Mouse (Mus musculus): ENCODE measurements around the gene Gm7879. TPM values are rescaled to one million over a fixed set of nuclear protein-coding genes. Genes with fewer than 3 reads are reported as not detected.

The Gm7879 gene
- polyA plus RNA-seq, 1 experiment from 2014 or later = 0.73 TPM

DNA sequence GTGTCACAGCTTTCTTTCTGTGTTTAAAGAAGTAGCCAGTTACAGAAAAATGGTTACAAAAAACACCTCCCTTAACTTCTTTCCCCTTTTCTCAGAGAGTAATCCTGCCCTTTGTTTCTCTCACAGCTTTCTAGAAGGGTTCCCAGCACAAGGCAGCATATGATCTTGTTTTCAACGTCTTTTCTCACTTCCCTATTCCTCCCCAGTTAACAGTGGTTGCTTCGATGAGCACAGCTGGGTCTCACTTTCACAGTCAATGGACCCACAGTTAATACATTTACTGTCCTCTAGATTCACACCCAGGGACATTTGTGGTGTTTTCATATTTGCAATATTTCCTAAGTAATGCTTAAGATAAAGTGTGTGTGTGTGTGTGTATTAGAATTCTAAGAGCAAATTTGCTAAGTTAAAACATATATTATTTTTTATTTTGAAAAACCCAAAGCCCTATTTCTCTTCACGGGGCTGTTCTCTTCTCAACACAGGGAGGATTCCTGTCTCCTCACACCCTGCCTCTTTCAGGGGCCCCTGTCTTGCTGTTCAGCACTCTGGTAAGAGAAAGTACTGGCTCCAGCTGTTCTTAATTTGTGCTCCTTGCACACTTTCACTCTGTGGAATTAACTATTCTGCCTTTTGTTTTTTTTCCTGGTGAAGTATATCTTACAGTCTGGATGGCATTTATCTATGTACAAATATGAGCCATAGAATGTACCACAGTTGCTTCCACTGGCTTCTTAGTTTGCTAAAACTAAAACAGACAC, 27.7 kb upstream of the Gm7879 start:
- Histone ChIP-seq H3K4me3 (ENCODE audit: low read depth, low read length) (no peak overlapping the region), H3K36me3 (replicated peaks; ENCODE audit: control insufficient read depth, insufficient read depth, low read depth, low read length) (no peaks in the 10 kb centered on the region), H3K9me3 (replicated peaks; ENCODE audit: control insufficient read depth, low read length) (no peaks in the 10 kb centered on the region), H3K4me1 (ENCODE audit: control insufficient read depth, insufficient read depth, low read length) (no peaks in the 10 kb centered on the region), H3K27me3 (ENCODE audit: control insufficient read depth, insufficient read depth, low read length) (no peaks in the 10 kb centered on the region), H3K27ac (replicated peaks; ENCODE audit: low read depth, low read length) (no peak overlapping the region), H3K9ac (replicated peaks; ENCODE audit: low read length) (no peak overlapping the region), H3K4me2 (ENCODE audit: low read depth, low read length) (no peak overlapping the region)
- WGBS = 21% methylated on average over 3 of the region's 3 CpGs
- DNase-seq (ENCODE audit: low spot score) (peak; percentile 74), ATAC-seq (replicated peaks; ENCODE audit: insufficient number of reproducible peaks, low FRiP score, low TSS enrichment, low read depth) (no peak)

DNA sequence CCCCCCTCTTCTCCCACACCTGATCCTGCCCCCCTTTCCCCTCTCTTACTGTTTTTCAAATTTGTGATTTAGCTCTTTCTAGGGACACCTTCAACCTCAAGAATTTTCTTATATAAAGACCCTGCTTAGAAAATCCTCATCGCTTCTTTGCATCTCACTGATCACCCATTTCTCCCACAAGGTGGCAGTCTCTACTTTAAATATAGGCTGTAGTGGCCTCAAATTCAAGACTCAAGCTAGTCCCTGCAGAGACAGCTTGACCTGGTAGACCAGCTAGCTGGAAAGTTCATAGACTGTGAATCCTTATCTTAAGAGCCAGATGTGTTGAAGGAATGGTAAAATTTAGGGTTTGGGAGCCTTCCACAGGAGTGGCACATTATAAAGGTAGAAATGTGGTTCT, 20.6 kb upstream of the Gm7879 start:
- Histone ChIP-seq H3K9ac (replicated peaks; ENCODE audit: low read length) (no peak overlapping the region), H3K4me2 (ENCODE audit: low read depth, low read length) (no peak overlapping the region), H3K9me3 (replicated peaks; ENCODE audit: control insufficient read depth, low read length) (no peaks in the 10 kb centered on the region), H3K27ac (replicated peaks; ENCODE audit: low read depth, low read length) (no peak overlapping the region), H3K36me3 (replicated peaks; ENCODE audit: control insufficient read depth, insufficient read depth, low read depth, low read length) (no peaks in the 10 kb centered on the region), H3K27me3 (ENCODE audit: control insufficient read depth, insufficient read depth, low read length) (no peaks in the 10 kb centered on the region), H3K4me1 (ENCODE audit: control insufficient read depth, insufficient read depth, low read length) (no peaks in the 10 kb centered on the region), H3K4me3 (ENCODE audit: low read depth, low read length) (no peak overlapping the region)
- WGBS = 17% methylated on average over 1 of the region's 1 CpGs
- ATAC-seq (replicated peaks; ENCODE audit: insufficient number of reproducible peaks, low FRiP score, low TSS enrichment, low read depth) (no peak), DNase-seq (ENCODE audit: low spot score) (peak; percentile 83)

DNA sequence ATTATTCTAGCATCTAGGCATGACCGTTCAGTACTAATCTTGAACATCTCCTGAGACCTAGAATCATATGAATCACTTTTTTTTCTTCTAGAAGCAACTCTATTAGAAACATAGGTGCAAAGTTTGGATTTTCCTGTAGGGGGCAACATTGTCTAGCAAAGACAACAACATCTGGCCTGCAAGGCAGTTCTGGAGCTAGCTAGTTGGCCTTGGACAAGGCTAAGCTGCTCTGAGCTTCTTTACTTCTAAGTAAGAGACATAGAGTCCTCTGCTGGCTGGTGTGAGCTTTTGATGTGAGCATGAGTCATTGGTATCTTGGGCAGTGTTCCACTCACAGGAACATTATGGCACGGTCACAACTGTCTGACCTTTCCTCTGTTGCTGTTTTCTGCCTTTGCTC, 18.8 kb upstream of the Gm7879 start:
- H3K27me3 ChIP-seq (ENCODE audit: control insufficient read depth, insufficient read depth, low read length) = no peaks in the 10 kb centered on the region
- H3K9me3 ChIP-seq (replicated peaks; ENCODE audit: control insufficient read depth, low read length) = no peaks in the 10 kb centered on the region
- no peaks in the 10 kb centered on the region for H3K36me3 ChIP-seq (replicated peaks; ENCODE audit: control insufficient read depth, insufficient read depth, low read depth, low read length)
- no peak overlapping the region for H3K9ac ChIP-seq (replicated peaks; ENCODE audit: low read length)
- H3K4me3 ChIP-seq (ENCODE audit: low read depth, low read length) = no peak overlapping the region
- no peaks in the 10 kb centered on the region for H3K4me1 ChIP-seq (ENCODE audit: control insufficient read depth, insufficient read depth, low read length)
- 66% methylated on average over 2 of the region's 2 CpGs for WGBS
- DNase-seq (ENCODE audit: low spot score) (peak; percentile 79), ATAC-seq (replicated peaks; ENCODE audit: insufficient number of reproducible peaks, low FRiP score, low TSS enrichment, low read depth) (no peak)
- H3K27ac ChIP-seq (replicated peaks; ENCODE audit: low read depth, low read length) = no peak overlapping the region
- no peak overlapping the region for H3K4me2 ChIP-seq (ENCODE audit: low read depth, low read length)

DNA sequence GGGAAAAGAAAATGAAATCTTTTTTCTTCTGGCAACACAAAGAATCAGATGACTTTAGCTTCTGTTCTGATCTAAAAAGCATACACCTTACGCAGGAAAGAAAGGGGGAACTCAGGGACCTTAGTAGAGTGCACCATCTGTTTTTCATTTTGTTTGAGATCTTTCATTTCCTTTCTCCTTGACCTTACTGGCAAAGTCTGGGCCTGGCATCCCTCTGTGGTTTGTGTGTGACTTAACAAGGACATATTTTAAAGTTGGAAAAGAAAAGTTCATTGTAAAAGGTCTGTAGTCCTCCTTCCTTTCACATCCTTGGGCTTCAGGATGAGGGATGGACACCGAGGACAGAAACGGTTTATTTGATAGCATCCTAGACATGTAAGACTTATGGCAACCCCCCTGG, 17.0 kb upstream of the Gm7879 start:
- WGBS = 32% methylated on average over 3 of the region's 3 CpGs
- no peaks in the 10 kb centered on the region for H3K27me3 ChIP-seq (ENCODE audit: control insufficient read depth, insufficient read depth, low read length)
- H3K27ac ChIP-seq (replicated peaks; ENCODE audit: low read depth, low read length) = peak overlapping the region; percentile 76; the same call in 1 of the 2 replicates
- no peaks in the 10 kb centered on the region for H3K36me3 ChIP-seq (replicated peaks; ENCODE audit: control insufficient read depth, insufficient read depth, low read depth, low read length)
- H3K4me1 ChIP-seq (ENCODE audit: control insufficient read depth, insufficient read depth, low read length) = no peaks in the 10 kb centered on the region
- no peaks in the 10 kb centered on the region for H3K9me3 ChIP-seq (replicated peaks; ENCODE audit: control insufficient read depth, low read length)
- DNase-seq (ENCODE audit: low spot score) = peak; percentile 83
- no peak overlapping the region for H3K4me3 ChIP-seq (ENCODE audit: low read depth, low read length)
- H3K9ac ChIP-seq (replicated peaks; ENCODE audit: low read length) = no peak overlapping the region
- ATAC-seq (replicated peaks; ENCODE audit: insufficient number of reproducible peaks, low FRiP score, low TSS enrichment, low read depth) = no peak
- no peak overlapping the region for H3K4me2 ChIP-seq (ENCODE audit: low read depth, low read length)

DNA sequence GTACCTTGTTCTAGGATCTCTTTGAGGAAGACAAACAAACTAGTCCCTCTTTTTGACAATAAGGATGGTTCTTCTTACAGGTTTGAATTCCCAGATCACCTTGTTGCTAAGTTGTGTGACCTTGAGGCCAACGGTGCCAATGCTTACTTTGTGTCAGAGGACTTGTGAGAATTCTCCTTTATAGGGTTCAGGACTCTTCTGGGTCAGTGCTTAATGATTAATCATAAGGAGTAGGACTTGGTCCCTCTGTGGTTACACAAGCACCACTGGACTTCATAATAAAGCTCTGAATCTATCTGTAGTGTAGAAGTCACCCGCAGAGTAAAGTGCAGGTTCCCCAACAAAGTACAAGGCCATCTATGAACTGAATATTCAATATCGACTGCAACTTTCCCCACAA, 8.3 kb upstream of the Gm7879 start:
- no peak for ATAC-seq (replicated peaks; ENCODE audit: insufficient number of reproducible peaks, low FRiP score, low TSS enrichment, low read depth)
- DNase-seq (ENCODE audit: low spot score) = no peak
- H3K27me3 ChIP-seq (ENCODE audit: control insufficient read depth, insufficient read depth, low read length) = no peaks in the 10 kb centered on the region
- 87% methylated on average over 3 of the region's 3 CpGs for WGBS
- H3K4me2 ChIP-seq (ENCODE audit: low read depth, low read length) = no peak overlapping the region
- no peaks in the 10 kb centered on the region for H3K36me3 ChIP-seq (replicated peaks; ENCODE audit: control insufficient read depth, insufficient read depth, low read depth, low read length)
- H3K9me3 ChIP-seq (replicated peaks; ENCODE audit: control insufficient read depth, low read length) = no peaks in the 10 kb centered on the region
- H3K9ac ChIP-seq (replicated peaks; ENCODE audit: low read length) = no peak overlapping the region
- no peaks in the 10 kb centered on the region for H3K4me1 ChIP-seq (ENCODE audit: control insufficient read depth, insufficient read depth, low read length)
- no peak overlapping the region for H3K4me3 ChIP-seq (ENCODE audit: low read depth, low read length)
- no peak overlapping the region for H3K27ac ChIP-seq (replicated peaks; ENCODE audit: low read depth, low read length)

DNA sequence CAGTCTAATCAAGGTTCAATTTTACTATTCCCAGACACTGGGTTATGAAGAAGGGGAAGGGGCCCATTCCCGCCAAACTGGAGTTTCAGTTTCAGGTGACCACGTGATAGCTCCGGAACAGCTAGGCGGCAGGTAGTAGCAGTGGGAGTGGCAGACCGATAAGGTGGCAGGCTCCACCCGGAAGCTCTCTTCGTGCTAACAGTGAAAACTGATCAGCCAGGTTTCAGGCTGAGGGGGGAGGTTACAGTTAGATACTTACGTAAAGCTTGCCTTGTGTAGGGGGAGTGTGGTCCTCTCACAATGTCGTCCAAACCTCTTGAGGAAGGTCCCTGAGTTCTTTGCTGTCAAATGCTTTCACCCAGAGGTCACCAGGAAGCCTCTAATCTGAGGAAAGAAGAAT, 3.7 kb upstream of the Gm7879 start:
- Histone ChIP-seq H3K4me1 (ENCODE audit: control insufficient read depth, insufficient read depth, low read length) (no peaks in the 10 kb centered on the region), H3K4me2 (ENCODE audit: low read depth, low read length) (no peak overlapping the region), H3K9ac (replicated peaks; ENCODE audit: low read length) (no peak overlapping the region), H3K27ac (replicated peaks; ENCODE audit: low read depth, low read length) (no peak overlapping the region), H3K36me3 (replicated peaks; ENCODE audit: control insufficient read depth, insufficient read depth, low read depth, low read length) (no peaks in the 10 kb centered on the region), H3K4me3 (ENCODE audit: low read depth, low read length) (no peak overlapping the region), H3K27me3 (ENCODE audit: control insufficient read depth, insufficient read depth, low read length) (no peaks in the 10 kb centered on the region), H3K9me3 (replicated peaks; ENCODE audit: control insufficient read depth, low read length) (no peaks in the 10 kb centered on the region)
- ATAC-seq (replicated peaks; ENCODE audit: insufficient number of reproducible peaks, low FRiP score, low TSS enrichment, low read depth) (no peak), DNase-seq (ENCODE audit: low spot score) (no peak)
- WGBS = 60% methylated on average over 9 of the region's 9 CpGs

DNA sequence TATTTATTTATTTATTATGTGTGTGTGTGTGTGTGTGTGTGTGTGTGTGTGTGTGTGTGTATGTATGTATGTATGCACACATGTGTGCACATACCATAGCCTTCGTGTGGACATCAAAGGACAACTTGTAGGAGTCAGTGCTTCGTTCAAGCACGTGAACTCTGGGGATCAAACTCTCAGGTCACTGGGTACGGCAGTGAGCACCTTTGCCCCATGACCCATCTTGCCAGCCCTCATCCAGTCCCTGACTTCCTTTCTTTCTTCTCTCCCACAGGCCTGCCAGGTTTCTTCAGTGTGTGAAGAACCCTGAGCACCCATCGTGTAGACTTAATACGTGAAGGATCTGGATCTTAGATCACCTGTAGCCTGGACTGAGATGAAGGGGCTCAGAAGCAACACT, 2.9 kb upstream of the Gm7879 start:
- Histone ChIP-seq H3K4me1 (ENCODE audit: control insufficient read depth, insufficient read depth, low read length) (no peaks in the 10 kb centered on the region), H3K36me3 (replicated peaks; ENCODE audit: control insufficient read depth, insufficient read depth, low read depth, low read length) (no peaks in the 10 kb centered on the region)
- 93% methylated on average over 6 of the region's 6 CpGs for WGBS

DNA sequence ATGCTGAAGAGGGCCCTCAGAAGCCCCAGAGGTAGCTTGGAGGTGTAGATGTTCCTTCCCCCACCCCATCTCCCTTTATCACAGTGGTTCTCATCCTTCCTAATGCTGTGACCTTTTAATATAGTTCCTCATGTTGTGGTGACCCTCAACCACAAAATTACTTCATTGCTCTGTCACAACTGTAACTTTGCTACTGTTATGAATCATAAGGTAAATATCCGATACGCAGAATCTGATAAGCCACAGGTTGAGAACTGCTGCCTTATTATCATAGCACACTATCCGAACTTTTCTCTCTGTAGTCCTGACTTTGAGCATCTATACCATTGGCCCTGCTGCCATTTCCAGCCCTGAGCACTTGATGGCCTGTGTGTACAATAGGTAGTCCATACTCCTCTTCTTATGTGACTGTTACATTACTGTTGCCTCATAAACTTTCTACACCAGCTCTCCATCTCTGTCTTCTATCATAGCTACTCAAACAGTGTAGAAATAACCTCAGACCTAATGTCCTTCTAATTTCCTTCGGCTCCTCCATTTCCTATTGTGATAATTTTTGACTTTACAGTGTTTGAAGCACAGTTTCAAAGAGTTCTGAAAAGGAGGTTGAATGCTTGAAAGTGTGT, 2.4 kb downstream of the Gm7879 start:
- H3K4me3 ChIP-seq (ENCODE audit: low read depth, low read length) = no peak overlapping the region
- no peak overlapping the region for H3K4me2 ChIP-seq (ENCODE audit: low read depth, low read length)
- H3K27me3 ChIP-seq (ENCODE audit: control insufficient read depth, insufficient read depth, low read length) = no peaks in the 10 kb centered on the region
- no peak overlapping the region for H3K9ac ChIP-seq (replicated peaks; ENCODE audit: low read length)
- H3K4me1 ChIP-seq (ENCODE audit: control insufficient read depth, insufficient read depth, low read length) = no peaks in the 10 kb centered on the region
- ATAC-seq (replicated peaks; ENCODE audit: insufficient number of reproducible peaks, low FRiP score, low TSS enrichment, low read depth) (no peak), DNase-seq (ENCODE audit: low spot score) (no peak)
- 90% methylated on average over 4 of the region's 4 CpGs for WGBS
- H3K36me3 ChIP-seq (replicated peaks; ENCODE audit: control insufficient read depth, insufficient read depth, low read depth, low read length) = no peaks in the 10 kb centered on the region
- H3K9me3 ChIP-seq (replicated peaks; ENCODE audit: control insufficient read depth, low read length) = no peaks in the 10 kb centered on the region
- no peak overlapping the region for H3K27ac ChIP-seq (replicated peaks; ENCODE audit: low read depth, low read length)

More for the DNA sequence above, 2.9 kb upstream of the Gm7879 start:
- no peak overlapping the region for H3K4me3 ChIP-seq (ENCODE audit: low read depth, low read length)
- H3K4me2 ChIP-seq (ENCODE audit: low read depth, low read length) = no peak overlapping the region
- DNase-seq (ENCODE audit: low spot score) (no peak), ATAC-seq (replicated peaks; ENCODE audit: insufficient number of reproducible peaks, low FRiP score, low TSS enrichment, low read depth) (no peak)
- no peaks in the 10 kb centered on the region for H3K27me3 ChIP-seq (ENCODE audit: control insufficient read depth, insufficient read depth, low read length)
- H3K9me3 ChIP-seq (replicated peaks; ENCODE audit: control insufficient read depth, low read length) = no peaks in the 10 kb centered on the region
- H3K27ac ChIP-seq (replicated peaks; ENCODE audit: low read depth, low read length) = no peak overlapping the region
- no peak overlapping the region for H3K9ac ChIP-seq (replicated peaks; ENCODE audit: low read length)
